Mouse (Mus musculus): Measurements from ENCODE around the gene Ppp1r7. TPM values are rescaled to one million over a fixed set of nuclear protein-coding genes. Genes with fewer than 3 reads are reported as not detected.
A peak's percentile ranks its signal among the peaks of the same experiment; 100 is the strongest.
"Not testable (repeated sequence)": the region's sequence is repeated elsewhere in the genome, so short reads cannot be mapped to it uniquely, and the experiment has no call there.

Ppp1r7 gene
- 50.3 and 61.1 TPM in 2 replicates for polyA plus RNA-seq (2015; fragmentation: Nextera tagmentation; extraction: Ambion mirVana)

GRCm38 (mm10) chr1:93342648-93343503 lies at the start of gene Ppp1r7, which contains the start of gene Pask:
Gene Ppp1r7, plus strand, starts transcription at chr1:93342854.
Gene Pask, minus strand, starts transcription at chr1:93343482.
- under 1% methylated on average over 63 of the region's 63 CpGs for WGBS
- Histone ChIP-seq H3K36me3 (ENCODE audit: control insufficient read depth, insufficient read depth, low read length) (peaks cover 7% of the 10 kb centered on the region; the same call in 1 of the 2 replicates), H3K4me1 (ENCODE audit: control insufficient read depth, insufficient read depth, low read length) (peaks cover 13% of the 10 kb centered on the region), H3K4me2 (ENCODE audit: low read depth, low read length) (peak within 1 kb of the TSS; percentile 78), H3K4me3 (replicated peaks; ENCODE audit: low read length) (peak within 1 kb of the TSS; percentile 93), H3K9ac (ENCODE audit: low read length) (peak within 1 kb of the TSS; percentile 91), H3K27ac (ENCODE audit: low read length) (peak within 1 kb of the TSS; percentile 52), H3K9me3 (replicated peaks; ENCODE audit: control insufficient read depth, low read length) (no peaks in the 10 kb centered on the region), H3K27me3 (ENCODE audit: control insufficient read depth, insufficient read depth, low read length) (no peaks in the 10 kb centered on the region)
- peak; percentile 95 for ATAC-seq (ENCODE audit: insufficient read depth, low FRiP score)

- H3K27me3 ChIP-seq (ENCODE audit: control insufficient read depth, insufficient read depth, low read length); ATAC-seq (ENCODE audit: insufficient read depth, low FRiP score); H3K4me3 ChIP-seq (replicated peaks; ENCODE audit: low read length); H3K4me2 ChIP-seq (ENCODE audit: low read depth, low read length); H3K27ac ChIP-seq (ENCODE audit: low read length); H3K4me1 ChIP-seq (ENCODE audit: control insufficient read depth, insufficient read depth, low read length); H3K9me3 ChIP-seq (replicated peaks; ENCODE audit: control insufficient read depth, low read length); H3K36me3 ChIP-seq (ENCODE audit: control insufficient read depth, insufficient read depth, low read length); H3K9ac ChIP-seq (ENCODE audit: low read length): not testable (repeated sequence)
- WGBS, result 84% methylated on average over 3 of the region's 3 CpGs
Observed at GRCm38 (mm10) chr1:93294491-93294890, 48.2 kb upstream of the Ppp1r7 start.

DNA sequence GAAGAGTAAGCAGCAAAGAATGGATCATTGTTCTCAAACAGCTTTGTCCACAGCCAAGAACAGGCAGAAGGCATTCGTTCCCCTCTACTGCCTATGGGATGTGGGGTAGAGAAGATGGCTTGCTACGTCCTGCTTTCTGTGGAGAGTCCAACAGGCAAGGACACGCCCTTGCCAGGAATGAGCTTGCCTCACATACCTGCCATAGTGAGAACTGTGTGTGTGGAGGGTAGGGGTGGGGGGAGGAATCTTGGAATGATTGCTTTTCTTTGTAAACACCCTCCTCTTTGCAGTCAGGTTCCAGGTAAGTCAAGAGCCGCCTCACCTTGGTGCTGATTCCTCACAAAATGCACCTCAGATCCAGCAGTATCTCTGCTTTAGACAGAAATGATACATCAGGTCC lies 42.9 kb upstream of the Ppp1r7 start:
- Histone ChIP-seq H3K4me2 (ENCODE audit: low read depth, low read length) (no peak overlapping the region), H3K9ac (ENCODE audit: low read length) (no peak overlapping the region), H3K36me3 (ENCODE audit: control insufficient read depth, insufficient read depth, low read length) (0 out of 2 replicates have a peak, but pooled peaks cover 6% of the 10 kb centered on the region), H3K27ac (ENCODE audit: low read length) (no peak overlapping the region), H3K4me1 (ENCODE audit: control insufficient read depth, insufficient read depth, low read length) (no peaks in the 10 kb centered on the region), H3K4me3 (replicated peaks; ENCODE audit: low read length) (no peak overlapping the region), H3K27me3 (ENCODE audit: control insufficient read depth, insufficient read depth, low read length) (no peaks in the 10 kb centered on the region), H3K9me3 (replicated peaks; ENCODE audit: control insufficient read depth, low read length) (no peaks in the 10 kb centered on the region)
- ATAC-seq (ENCODE audit: insufficient read depth, low FRiP score), result no peak
- WGBS, result 72% methylated on average over 4 of the region's 4 CpGs

DNA sequence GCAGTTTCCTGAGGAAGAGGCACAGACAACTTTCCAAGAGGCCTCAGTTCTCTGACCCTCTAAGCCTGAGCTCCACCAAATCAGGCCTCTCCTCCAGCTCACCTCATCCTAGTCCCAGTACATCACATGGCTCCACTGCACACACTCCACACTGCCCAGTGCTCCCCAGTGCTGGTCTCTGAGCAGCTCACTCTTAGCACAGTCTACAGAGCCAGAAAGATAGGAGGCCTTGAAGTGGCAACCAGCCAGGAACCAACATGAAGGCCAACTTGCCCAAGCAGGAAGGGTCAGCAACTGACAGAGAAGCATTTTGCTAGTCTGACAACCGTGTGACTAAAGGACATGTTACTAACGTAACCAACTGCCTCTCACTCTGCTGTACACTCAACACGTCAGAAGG lies 42.1 kb upstream of the Ppp1r7 start:
- Histone ChIP-seq H3K9ac (ENCODE audit: low read length) (no peak overlapping the region), H3K27ac (ENCODE audit: low read length) (no peak overlapping the region), H3K36me3 (ENCODE audit: control insufficient read depth, insufficient read depth, low read length) (0 out of 2 replicates have a peak, but pooled peaks cover 6% of the 10 kb centered on the region)

DNA sequence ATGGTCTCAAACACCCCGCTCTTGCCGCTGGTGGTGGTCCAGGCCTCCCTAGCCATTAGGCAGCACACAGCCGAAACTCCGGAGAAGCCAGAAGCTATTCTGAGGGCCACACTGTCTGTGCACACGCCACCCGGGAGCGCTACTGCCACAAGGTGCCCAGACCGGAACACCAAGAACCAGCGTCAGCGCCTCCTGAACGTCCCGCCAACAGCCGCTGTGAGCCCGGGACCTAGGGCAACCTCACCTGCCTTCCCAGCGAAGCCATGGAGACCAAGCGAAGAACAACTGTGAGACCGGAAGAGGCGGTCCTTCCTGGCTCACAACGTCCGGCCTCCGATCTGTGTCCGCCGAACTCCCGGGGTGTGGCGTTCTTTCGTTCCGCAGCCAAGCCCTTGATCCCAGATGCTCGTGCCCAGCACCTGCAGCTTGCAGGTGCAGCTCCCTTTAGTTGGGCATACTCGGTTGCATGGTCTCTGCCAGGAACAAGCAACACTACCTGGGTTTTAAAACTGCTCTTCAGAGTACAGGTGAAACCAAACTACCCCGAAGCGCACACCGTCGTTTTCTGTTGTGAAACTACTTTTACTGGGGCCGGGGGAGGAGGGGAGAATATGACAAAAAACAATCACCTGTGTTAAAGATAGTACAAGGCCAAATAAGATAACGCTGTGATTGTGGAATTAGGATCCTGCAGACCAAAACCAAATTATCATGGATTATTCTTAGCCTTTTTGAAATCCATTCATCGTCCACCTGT lies 36.9 kb upstream of the Ppp1r7 start, which contains the start of gene Mterf4:
Gene Mterf4, minus strand, starts transcription at position 335 of the 757 bp plus-strand sequence.
- Histone ChIP-seq H3K4me3 (replicated peaks; ENCODE audit: low read length) (peak within 1 kb of the TSS; percentile 80), H3K9me3 (replicated peaks; ENCODE audit: control insufficient read depth, low read length) (no peaks in the 10 kb centered on the region), H3K27ac (ENCODE audit: low read length) (0 out of 2 replicates have a peak within 1 kb of the TSS, but pooled peaks have one; percentile 23), H3K9ac (ENCODE audit: low read length) (peak within 1 kb of the TSS; percentile 81), H3K4me2 (ENCODE audit: low read depth, low read length) (peak within 1 kb of the TSS; percentile 75), H3K4me1 (ENCODE audit: control insufficient read depth, insufficient read depth, low read length) (peaks cover 4% of the 10 kb centered on the region; the same call in 1 of the 2 replicates), H3K36me3 (ENCODE audit: control insufficient read depth, insufficient read depth, low read length) (0 out of 2 replicates have a peak, but pooled peaks cover 6% of the 10 kb centered on the region), H3K27me3 (ENCODE audit: control insufficient read depth, insufficient read depth, low read length) (no peaks in the 10 kb centered on the region)
- ATAC-seq (ENCODE audit: insufficient read depth, low FRiP score), result peak; percentile 94
- WGBS, result 7% methylated on average over 36 of the region's 36 CpGs

More for the DNA sequence above, 42.1 kb upstream of the Ppp1r7 start:
- ATAC-seq (ENCODE audit: insufficient read depth, low FRiP score), result no peak
- Histone ChIP-seq H3K4me3 (replicated peaks; ENCODE audit: low read length) (no peak overlapping the region), H3K4me2 (ENCODE audit: low read depth, low read length) (no peak overlapping the region), H3K4me1 (ENCODE audit: control insufficient read depth, insufficient read depth, low read length) (peaks cover 4% of the 10 kb centered on the region; the same call in 1 of the 2 replicates), H3K9me3 (replicated peaks; ENCODE audit: control insufficient read depth, low read length) (no peaks in the 10 kb centered on the region), H3K27me3 (ENCODE audit: control insufficient read depth, insufficient read depth, low read length) (no peaks in the 10 kb centered on the region)
- 82% methylated on average over 3 of the region's 3 CpGs for WGBS

- WGBS, result 92% methylated on average over 6 of the region's 6 CpGs
- ATAC-seq (ENCODE audit: insufficient read depth, low FRiP score), result no peak
- no peak overlapping the region for H3K27ac ChIP-seq (ENCODE audit: low read length)
- peaks cover 15% of the 10 kb centered on the region; the same call in 1 of the 2 replicates for H3K36me3 ChIP-seq (ENCODE audit: control insufficient read depth, insufficient read depth, low read length)
- no peak overlapping the region for H3K4me3 ChIP-seq (replicated peaks; ENCODE audit: low read length)
- no peak overlapping the region for H3K4me2 ChIP-seq (ENCODE audit: low read depth, low read length)
- no peak overlapping the region for H3K9ac ChIP-seq (ENCODE audit: low read length)
- no peaks in the 10 kb centered on the region for H3K27me3 ChIP-seq (ENCODE audit: control insufficient read depth, insufficient read depth, low read length)
- H3K4me1 ChIP-seq (ENCODE audit: control insufficient read depth, insufficient read depth, low read length), result no peaks in the 10 kb centered on the region
- no peaks in the 10 kb centered on the region for H3K9me3 ChIP-seq (replicated peaks; ENCODE audit: control insufficient read depth, low read length)
Observed at GRCm38 (mm10) chr1:93323973-93324372, 18.7 kb upstream of the Ppp1r7 start.

DNA sequence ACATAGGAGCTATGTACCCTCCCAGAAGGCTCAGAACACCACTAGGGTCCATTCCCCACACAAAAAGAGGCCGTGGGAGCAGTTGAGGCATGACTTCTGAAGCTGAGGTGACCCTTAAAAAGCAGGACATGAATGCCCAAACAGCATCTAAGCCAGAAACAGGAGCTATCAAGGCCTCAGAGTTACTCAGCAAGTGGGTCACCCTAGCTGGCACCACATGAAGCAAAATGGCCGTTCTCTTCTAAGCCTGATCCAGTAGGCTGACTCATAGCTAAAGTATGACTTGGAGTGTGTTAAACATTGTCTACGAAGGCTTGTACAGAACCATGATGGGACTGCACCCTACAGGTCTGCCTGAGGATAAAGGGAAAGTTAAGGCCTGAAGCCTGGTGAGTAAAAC lies 16.2 kb upstream of the Ppp1r7 start:
- no peak for ATAC-seq (ENCODE audit: insufficient read depth, low FRiP score)
- no peak overlapping the region for H3K9ac ChIP-seq (ENCODE audit: low read length)
- H3K36me3 ChIP-seq (ENCODE audit: control insufficient read depth, insufficient read depth, low read length), result peaks cover 10% of the 10 kb centered on the region; the same call in 1 of the 2 replicates
- H3K9me3 ChIP-seq (replicated peaks; ENCODE audit: control insufficient read depth, low read length), result no peaks in the 10 kb centered on the region
- no peaks in the 10 kb centered on the region for H3K4me1 ChIP-seq (ENCODE audit: control insufficient read depth, insufficient read depth, low read length)
- H3K4me2 ChIP-seq (ENCODE audit: low read depth, low read length), result no peak overlapping the region
- no peaks in the 10 kb centered on the region for H3K27me3 ChIP-seq (ENCODE audit: control insufficient read depth, insufficient read depth, low read length)
- WGBS, result 84% methylated on average over 3 of the region's 3 CpGs
- no peak overlapping the region for H3K27ac ChIP-seq (ENCODE audit: low read length)
- no peak overlapping the region for H3K4me3 ChIP-seq (replicated peaks; ENCODE audit: low read length)

- H3K4me3 ChIP-seq (replicated peaks; ENCODE audit: low read length), result no peak overlapping the region
- 66% methylated on average over 2 of the region's 2 CpGs for WGBS
- H3K4me2 ChIP-seq (ENCODE audit: low read depth, low read length), result no peak overlapping the region
- no peaks in the 10 kb centered on the region for H3K4me1 ChIP-seq (ENCODE audit: control insufficient read depth, insufficient read depth, low read length)
- H3K9ac ChIP-seq (ENCODE audit: low read length), result no peak overlapping the region
- no peak for ATAC-seq (ENCODE audit: insufficient read depth, low FRiP score)
- H3K36me3 ChIP-seq (ENCODE audit: control insufficient read depth, insufficient read depth, low read length), result no peaks in the 10 kb centered on the region; the same call in 1 of the 2 replicates
- H3K27me3 ChIP-seq (ENCODE audit: control insufficient read depth, insufficient read depth, low read length), result no peaks in the 10 kb centered on the region
- H3K9me3 ChIP-seq (replicated peaks; ENCODE audit: control insufficient read depth, low read length), result no peaks in the 10 kb centered on the region
- no peak overlapping the region for H3K27ac ChIP-seq (ENCODE audit: low read length)
Observed at GRCm38 (mm10) chr1:93334621-93335020, 8.0 kb upstream of the Ppp1r7 start.

Measured in stomach, embryonic 16.5 days (tissue).